In the genomic region with DNA sequence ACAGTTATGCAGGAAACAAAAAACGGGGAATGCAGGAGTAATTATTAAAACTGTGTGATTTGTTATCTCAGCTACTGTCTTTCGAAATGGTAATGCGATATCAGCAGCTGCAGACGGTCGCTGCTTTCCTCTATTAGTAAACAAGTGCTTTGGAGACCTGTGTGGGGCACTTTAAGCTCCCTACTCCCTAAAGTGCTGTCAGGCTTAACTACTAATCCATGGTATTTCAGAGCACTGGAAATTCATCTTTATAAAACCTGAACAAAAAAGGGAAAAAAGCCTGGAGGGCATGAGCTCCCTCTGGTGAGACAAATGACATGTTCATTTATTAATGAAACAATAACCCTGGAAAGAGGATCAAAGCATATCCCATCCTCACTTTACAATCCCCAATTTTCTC, we compare ENCODE assay signal across 20 mouse cellular contexts.
A peak's percentile ranks its signal among the peaks of the same experiment; 100 is the strongest.
DNase-seq lines count a peak whose midpoint lies in the region; ATAC-seq and TF ChIP-seq lines count a peak whose summit lies in the region.
"Had no signal": no experiment of that assay in that cellular context is flagged by ENCODE, and none has a peak within 500 bp of the region (broad histone marks: within the 10 kb centered on the region; RNA-seq: fewer than 3 reads in every experiment).

No protein-coding gene starts in this region.

- 26% methylated on average over 5 of the region's 5 CpGs for WGBS in hindbrain, embryonic 15.5 days
- 27% methylated on average over 5 of the region's 5 CpGs for WGBS in hindbrain, embryonic 13.5 days
- 5% methylated on average over 5 of the region's 5 CpGs for WGBS in forebrain, postnatal 0 days
- 15% methylated on average over 5 of the region's 5 CpGs for WGBS in midbrain, embryonic 12.5 days

- H3K9ac ChIP-seq in hindbrain, embryonic 15.5 days, result no peak overlapping the region
- no peak overlapping the region for H3K9ac ChIP-seq in hindbrain, embryonic 13.5 days
- H3K9ac ChIP-seq in forebrain, postnatal 0 days, result no peak overlapping the region
- H3K9ac ChIP-seq in midbrain, embryonic 12.5 days (replicated peaks), result no peak overlapping the region
- H3K9ac ChIP-seq: limb, embryonic 12.5 days; liver, embryonic 12.5 days; neural tube, embryonic 12.5 days; stomach, embryonic 15.5 days had no signal

- H3K27ac ChIP-seq in hindbrain, embryonic 15.5 days (replicated peaks), result no peak overlapping the region
- H3K27ac ChIP-seq in hindbrain, embryonic 13.5 days, result no peak overlapping the region
- no peak overlapping the region for H3K27ac ChIP-seq in forebrain, postnatal 0 days (ENCODE audit: low read depth, low read length)
- H3K27ac ChIP-seq in midbrain, embryonic 12.5 days (replicated peaks), result no peak overlapping the region; the same call in 1 of the 2 replicates
- H3K27ac ChIP-seq: gastrocnemius, adult 2 months; limb, embryonic 12.5 days; liver, embryonic 12.5 days; macrophage; neural tube, embryonic 12.5 days; stomach, embryonic 15.5 days had no signal

- H3K36me3 ChIP-seq in hindbrain, embryonic 15.5 days, result no peaks in the 10 kb centered on the region
- H3K36me3 ChIP-seq in hindbrain, embryonic 13.5 days, result no peaks in the 10 kb centered on the region
- H3K36me3 ChIP-seq in forebrain, postnatal 0 days (ENCODE audit: insufficient read depth), result no peaks in the 10 kb centered on the region
- H3K36me3 ChIP-seq in midbrain, embryonic 12.5 days, result no peaks in the 10 kb centered on the region
- H3K36me3 ChIP-seq: limb, embryonic 12.5 days; liver, embryonic 12.5 days; neural tube, embryonic 12.5 days; stomach, embryonic 15.5 days had no signal

- H3K4me2 ChIP-seq in hindbrain, embryonic 15.5 days, result peak overlapping the region; percentile 18; the same call in 1 of the 2 replicates
- no peak overlapping the region for H3K4me2 ChIP-seq in hindbrain, embryonic 13.5 days
- 0 out of 2 replicates have a peak overlapping the region, but pooled peaks have one; percentile 13 for H3K4me2 ChIP-seq in forebrain, postnatal 0 days (ENCODE audit: low read depth)
- H3K4me2 ChIP-seq in midbrain, embryonic 12.5 days (replicated peaks), result peak overlapping the region; percentile 35
- H3K4me2 ChIP-seq: limb, embryonic 12.5 days; liver, embryonic 12.5 days; neural tube, embryonic 12.5 days; stomach, embryonic 15.5 days had no signal

- peaks cover 18% of the 10 kb centered on the region for H3K4me1 ChIP-seq in hindbrain, embryonic 15.5 days (replicated peaks)
- peaks cover 15% of the 10 kb centered on the region for H3K4me1 ChIP-seq in hindbrain, embryonic 13.5 days (replicated peaks)
- no peaks in the 10 kb centered on the region for H3K4me1 ChIP-seq in forebrain, postnatal 0 days (ENCODE audit: insufficient read depth)
- peaks cover 27% of the 10 kb centered on the region for H3K4me1 ChIP-seq in midbrain, embryonic 12.5 days
- H3K4me1 ChIP-seq: liver, embryonic 12.5 days; neural tube, embryonic 12.5 days; stomach, embryonic 15.5 days had no signal

- no peaks in the 10 kb centered on the region for H3K9me3 ChIP-seq in hindbrain, embryonic 15.5 days
- no peaks in the 10 kb centered on the region for H3K9me3 ChIP-seq in hindbrain, embryonic 13.5 days
- H3K9me3 ChIP-seq in forebrain, postnatal 0 days (ENCODE audit: low read length), result no peaks in the 10 kb centered on the region
- no peaks in the 10 kb centered on the region for H3K9me3 ChIP-seq in midbrain, embryonic 12.5 days
- H3K9me3 ChIP-seq: limb, embryonic 12.5 days; liver, embryonic 12.5 days; neural tube, embryonic 12.5 days; stomach, embryonic 15.5 days had no signal

- H3K4me3 ChIP-seq in hindbrain, embryonic 15.5 days, result no peak overlapping the region
- no peak overlapping the region for H3K4me3 ChIP-seq in hindbrain, embryonic 13.5 days
- H3K4me3 ChIP-seq in forebrain, postnatal 0 days (ENCODE audit: low read depth, low read length), result no peak overlapping the region
- H3K4me3 ChIP-seq in midbrain, embryonic 12.5 days, result no peak overlapping the region
- H3K4me3 ChIP-seq: gastrocnemius, adult 2 months; limb, embryonic 12.5 days; liver, embryonic 12.5 days; neural tube, embryonic 12.5 days; stomach, embryonic 15.5 days had no signal

- TF ChIP-seq CTCF in forebrain, postnatal 0 days (IDR thresholded peaks at IDR 0.05; ENCODE audit: low read depth), result no peak

- ATAC-seq in hindbrain, embryonic 15.5 days (ENCODE audit: low FRiP score, low read depth), result 0 out of 2 replicates have a peak, but pooled peaks have one; percentile 11
- ATAC-seq in hindbrain, embryonic 13.5 days (ENCODE audit: low FRiP score), result no peak
- no peak for ATAC-seq in forebrain, postnatal 0 days
- ATAC-seq in midbrain, embryonic 12.5 days (ENCODE audit: low FRiP score, low read depth), result no peak
- ATAC-seq in cerebellum, adult (ENCODE audit: insufficient number of reproducible peaks, low FRiP score, low TSS enrichment), result no peak
- ATAC-seq: hindbrain, embryonic 16.5 days; intestine, embryonic 16.5 days; liver, embryonic 12.5 days had no signal

- DNase-seq in forebrain, postnatal 0 days, result peak; percentile 8
- peak; percentile 27 for DNase-seq in retina, postnatal 1 day
- DNase-seq in layer of hippocampus, postnatal 25 days (ENCODE audit: extremely low spot score in 1 of 2, low spot score in 1 of 2), result no peak
- DNase-seq: cerebellum, postnatal 10 days; gastrocnemius, adult 2 months; heart, postnatal 14 days; kidney, postnatal 36 days; layer of hippocampus, adult 9-11 months; lung, adult 2 months had no signal

- H3K27me3 ChIP-seq in hindbrain, embryonic 15.5 days, result peaks cover 7% of the 10 kb centered on the region; the same call in 1 of the 2 replicates
- 0 out of 2 replicates have a peak, but pooled peaks cover 4% of the 10 kb centered on the region for H3K27me3 ChIP-seq in hindbrain, embryonic 13.5 days
- H3K27me3 ChIP-seq in forebrain, postnatal 0 days (ENCODE audit: insufficient read depth, low read length), result peaks cover 5% of the 10 kb centered on the region; the same call in 1 of the 2 replicates
- peaks cover 5% of the 10 kb centered on the region; the same call in 1 of the 2 replicates for H3K27me3 ChIP-seq in midbrain, embryonic 12.5 days
- H3K27me3 ChIP-seq: limb, embryonic 12.5 days; liver, embryonic 12.5 days; neural tube, embryonic 12.5 days; stomach, embryonic 15.5 days had no signal

Comparison
In these comparisons a context has a peak if more than half of its experiments do, and no peak if none do; other contexts are left out.
1. DNase-seq: peak in forebrain, postnatal 0 days (single experiment) and retina, postnatal 1 day (single experiment); none in layer of hippocampus, postnatal 25 days (0 of 2).